Mouse (Mus musculus) urinary bladder, postnatal 4 days (tissue): ENCODE results near the gene Clhc1.
A peak's percentile ranks its signal among the peaks of the same experiment; 100 is the strongest.
"Not testable (repeated sequence)": the region's sequence is repeated elsewhere in the genome, so short reads cannot be mapped to it uniquely, and the experiment has no call there.

ENCODE experiments used
- DNase-seq, 2 experiments: peaks; one replicate each; pipeline ENCODE4 v3.0.0; 2021 to 2022; ENCODE audit warnings: low spot score in 2 of 2

Gene Clhc1

GRCm38 (mm10) chr11:29547752-29548503 lies at the start of gene Clhc1, which contains the start of gene Rps27a:
Gene Clhc1 (plus strand): TSS chr11:29547950.
Gene Rps27a (minus strand): TSS chr11:29548109.
- DNase-seq: peak; percentile 89 to 92

GRCm38 (mm10) chr11:29503948-29504893 lies 43.5 kb upstream of the Clhc1 start:
- DNase-seq: no peak

GRCm38 (mm10) chr11:29504899-29505625 lies 42.7 kb upstream of the Clhc1 start:
- DNase-seq: no peak

- DNase-seq: no peak
Observed at GRCm38 (mm10) chr11:29509421-29509820, 38.3 kb upstream of the Clhc1 start.

GRCm38 (mm10) chr11:29512818-29513535 lies 34.8 kb upstream of the Clhc1 start:
- no peak for DNase-seq

GRCm38 (mm10) chr11:29514325-29514681 lies 33.4 kb upstream of the Clhc1 start:
- DNase-seq: no peak

- DNase-seq: peak; percentile 86 to 91
Observed at GRCm38 (mm10) chr11:29514682-29515412, 32.9 kb upstream of the Clhc1 start, which contains the start of gene Prorsd1. Gene Prorsd1 (minus strand): TSS chr11:29515033.

GRCm38 (mm10) chr11:29525988-29526794 lies 21.6 kb upstream of the Clhc1 start, which contains the start of gene Mtif2:
Gene Mtif2 (plus strand): TSS chr11:29526408.
- DNase-seq: peak; percentile 73 to 81

GRCm38 (mm10) chr11:29538201-29538600 lies 9.5 kb upstream of the Clhc1 start:
- DNase-seq: no peak

GRCm38 (mm10) chr11:29544225-29544945 lies 3.4 kb upstream of the Clhc1 start:
- DNase-seq: no peak

GRCm38 (mm10) chr11:29545150-29545752 lies 2.5 kb upstream of the Clhc1 start:
- not testable (repeated sequence) for DNase-seq

- not testable (repeated sequence) for DNase-seq
Observed at GRCm38 (mm10) chr11:29546297-29546696, 1.5 kb upstream of the Clhc1 start.

GRCm38 (mm10) chr11:29546762-29547161 lies 988 bp upstream of the Clhc1 start:
- DNase-seq: no peak

GRCm38 (mm10) chr11:29547249-29547751 lies 450 bp upstream of the Clhc1 start:
- DNase-seq: no peak

GRCm38 (mm10) chr11:29548504-29549424 lies 1.0 kb downstream of the Clhc1 start:
- DNase-seq: no peak

- DNase-seq: no peak
Observed at GRCm38 (mm10) chr11:29549425-29549778, 1.7 kb downstream of the Clhc1 start.

GRCm38 (mm10) chr11:29560452-29560851 lies 12.7 kb downstream of the Clhc1 start:
- no peak for DNase-seq
